Mouse (Mus musculus) embryonic facial prominence, embryonic 14.5 days (tissue): ENCODE measurements around the gene Olfr1333. TPM values are rescaled to one million over a fixed set of nuclear protein-coding genes. Genes with fewer than 3 reads are reported as not detected.
"Not testable (repeated sequence)": the region's sequence is repeated elsewhere in the genome, so short reads cannot be mapped to it uniquely, and the experiment has no call there.

Source experiments
- ATAC-seq: fragments of 200-750 bp; cut with Nextera tagmentation; 2 replicates; pipeline ENCODE4 v1.8.0; 2017; ENCODE audit warnings: low read depth, moderate number of reproducible peaks, moderate TSS enrichment
- DNase-seq: peaks from one replicate; pipeline ENCODE4 v3.0.0-alpha.2; 2015; ENCODE audit warnings: low spot score
- H3K27ac ChIP-seq: fragments of 300-500 bp; sonication (generic); replicated peaks from 2 replicates; pipeline ENCODE4 v1.5.1; 2014; ENCODE audit warnings: low read depth, mild to moderate bottlenecking, low read length, moderate library complexity
- H3K27me3 ChIP-seq: fragments of 300-500 bp; sonication (generic); replicated peaks from 2 replicates; pipeline ENCODE4 v1.6.1; 2014; ENCODE audit warnings: low read length; ENCODE audit not compliant: control insufficient read depth, insufficient read depth
- H3K36me3 ChIP-seq: fragments of 300-500 bp; sonication (generic); 2 replicates; pipeline ENCODE4 v1.6.1; 2014; ENCODE audit warnings: low read length, mixed read lengths; ENCODE audit not compliant: control insufficient read depth, insufficient read depth
- H3K4me1 ChIP-seq: fragments of 300-500 bp; sonication (generic); 2 replicates; pipeline ENCODE4 v1.6.1; 2014; ENCODE audit warnings: antibody characterized with exemption, low read length; ENCODE audit not compliant: control insufficient read depth, insufficient read depth
- H3K4me2 ChIP-seq: fragments of 300-500 bp; sonication (generic); 2 replicates; pipeline ENCODE4 v1.6.1; 2014; ENCODE audit warnings: low read depth, mild to moderate bottlenecking, low read length, moderate library complexity, mixed read lengths
- H3K4me3 ChIP-seq: fragments of 300-500 bp; sonication (generic); 2 replicates; pipeline ENCODE4 v1.5.1; 2014; ENCODE audit warnings: low read depth, mild to moderate bottlenecking, low read length
- H3K9ac ChIP-seq: fragments of 300-500 bp; sonication (generic); 2 replicates; pipeline ENCODE4 v1.6.1; 2014; ENCODE audit warnings: low read depth, mild to moderate bottlenecking, low read length, moderate library complexity, mixed read lengths
- H3K9me3 ChIP-seq: fragments of 300-500 bp; sonication (generic); 2 replicates; pipeline ENCODE4 v1.6.1; 2016; ENCODE audit warnings: low read length; ENCODE audit not compliant: control insufficient read depth
- WGBS: fragments of 180-500 bp; shearing (Covaris S2); extraction: QIAGEN DNeasy Blood & Tissue Kit; methylation state at CpG from one replicate; pipeline ENCODE4 v1.1.7; 2014; 5-methylcytosine and 5-hydroxymethylcytosine counted together
- polyA plus RNA-seq: library from polyadenylated mRNA; unstranded; fragments of >200 nt; fragmentation: Nextera tagmentation; extraction: Ambion mirVana; gene quantifications from 2 replicates; pipeline ENCODE4 v1.2.1, GENCODE M21; 2014

Olfr1333 gene
- polyA plus RNA-seq: not detected in 2 replicates

DNA sequence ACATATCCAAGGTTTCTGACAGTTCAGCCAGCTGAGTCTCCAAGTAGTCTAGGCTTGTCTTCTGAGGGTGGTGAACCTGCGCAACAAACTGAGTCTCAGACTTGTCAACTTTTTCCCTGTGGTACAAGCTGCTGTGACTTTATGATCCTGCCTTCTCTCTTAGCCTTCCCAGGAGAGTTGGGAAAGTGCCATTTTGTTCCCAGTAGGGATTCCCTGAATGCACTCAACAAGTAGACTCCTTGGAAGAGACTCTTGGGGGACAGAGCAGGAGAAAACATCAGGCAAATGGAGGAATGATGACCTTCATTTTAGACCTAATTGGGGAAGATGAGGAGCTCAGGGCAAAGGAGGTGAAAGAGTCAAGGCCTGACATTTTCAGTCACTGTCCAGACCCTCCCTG lies at the start of gene Olfr1333:
TSS of gene Olfr1333 (minus strand) at position 101 of the 400 bp plus-strand sequence.
- Histone ChIP-seq H3K4me2 (no peak within 1 kb of the TSS), H3K9ac (no peak within 1 kb of the TSS), H3K27ac (no peak within 1 kb of the TSS), H3K4me3 (no peak within 1 kb of the TSS), H3K27me3 (no peaks in the 10 kb centered on the region), H3K36me3 (no peaks in the 10 kb centered on the region), H3K4me1 (no peaks in the 10 kb centered on the region), H3K9me3 (no peaks in the 10 kb centered on the region)
- no peak for DNase-seq
- no peak for ATAC-seq
- WGBS: 96% methylated on average over 1 of the region's 1 CpGs

DNA sequence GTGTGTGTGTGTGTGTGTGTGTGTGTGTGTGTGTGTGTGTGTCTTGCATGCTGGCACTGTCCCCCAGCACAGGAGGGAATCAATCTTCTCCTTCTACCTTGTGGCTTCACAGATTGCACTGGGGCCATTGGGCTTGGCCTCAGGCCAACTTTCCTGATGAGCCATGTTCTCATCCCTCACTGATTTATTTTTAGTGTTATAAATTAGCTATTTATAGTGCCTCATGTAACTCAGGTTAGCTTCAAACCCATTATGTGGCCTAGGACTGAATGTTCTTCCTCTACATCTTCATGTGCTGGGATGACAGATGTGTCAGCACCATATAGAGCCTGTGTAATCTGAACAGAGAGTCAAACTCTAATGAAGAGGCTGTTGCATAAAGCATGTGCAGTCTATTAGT lies 31.5 kb upstream of the Olfr1333 start:
- Histone ChIP-seq H3K9ac (no peak overlapping the region), H3K27me3 (no peaks in the 10 kb centered on the region), H3K36me3 (no peaks in the 10 kb centered on the region), H3K9me3 (no peaks in the 10 kb centered on the region), H3K4me3 (no peak overlapping the region), H3K4me1 (no peaks in the 10 kb centered on the region), H3K27ac (no peak overlapping the region), H3K4me2 (no peak overlapping the region)
- ATAC-seq (no peak), DNase-seq (no peak)

GRCm38 (mm10) chr4:118864349-118864748 lies 28.3 kb upstream of the Olfr1333 start, which contains the start of gene Olfr1331:
TSS of gene Olfr1331 (plus strand) at chr4:118864649.
- H3K9me3 ChIP-seq: no peaks in the 10 kb centered on the region
- DNase-seq (no peak), ATAC-seq (no peak)
- 100% methylated on average over 1 of the region's 1 CpGs for WGBS
- no peak within 1 kb of the TSS for H3K4me2 ChIP-seq
- H3K27me3 ChIP-seq: no peaks in the 10 kb centered on the region
- no peaks in the 10 kb centered on the region for H3K36me3 ChIP-seq
- no peak within 1 kb of the TSS for H3K9ac ChIP-seq
- no peak within 1 kb of the TSS for H3K4me3 ChIP-seq
- H3K27ac ChIP-seq: no peak within 1 kb of the TSS
- no peaks in the 10 kb centered on the region for H3K4me1 ChIP-seq

DNA sequence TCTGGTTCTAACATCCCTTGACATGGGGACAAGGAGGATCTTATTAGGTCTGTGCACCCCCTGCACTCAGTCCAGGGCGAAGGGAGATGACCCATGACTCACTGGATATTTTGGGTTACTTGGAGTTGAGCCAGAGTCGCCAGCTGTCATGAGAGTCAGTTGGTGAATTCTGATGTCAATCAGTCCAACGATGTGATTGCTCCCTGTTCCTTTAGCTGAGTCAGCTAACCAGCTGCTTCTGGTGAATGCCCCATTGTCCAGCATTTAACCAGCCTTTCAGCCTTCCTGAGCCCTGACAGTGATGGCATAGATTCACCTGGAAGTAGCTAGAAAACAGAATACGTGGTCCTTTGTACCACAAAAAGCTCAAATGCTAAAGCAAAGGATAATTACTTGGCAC lies 26.6 kb upstream of the Olfr1333 start:
- WGBS: 50% methylated on average over 4 of the region's 4 CpGs
- ATAC-seq: peak; percentile 18; the same call in 1 of the 2 replicates
- H3K4me3 ChIP-seq: no peak overlapping the region
- DNase-seq: peak; percentile 45
- H3K27me3 ChIP-seq: no peaks in the 10 kb centered on the region
- H3K27ac ChIP-seq: no peak overlapping the region
- H3K9me3 ChIP-seq: no peaks in the 10 kb centered on the region
- H3K36me3 ChIP-seq: no peaks in the 10 kb centered on the region
- no peak overlapping the region for H3K9ac ChIP-seq
- no peak overlapping the region for H3K4me2 ChIP-seq
- H3K4me1 ChIP-seq: no peaks in the 10 kb centered on the region

DNA sequence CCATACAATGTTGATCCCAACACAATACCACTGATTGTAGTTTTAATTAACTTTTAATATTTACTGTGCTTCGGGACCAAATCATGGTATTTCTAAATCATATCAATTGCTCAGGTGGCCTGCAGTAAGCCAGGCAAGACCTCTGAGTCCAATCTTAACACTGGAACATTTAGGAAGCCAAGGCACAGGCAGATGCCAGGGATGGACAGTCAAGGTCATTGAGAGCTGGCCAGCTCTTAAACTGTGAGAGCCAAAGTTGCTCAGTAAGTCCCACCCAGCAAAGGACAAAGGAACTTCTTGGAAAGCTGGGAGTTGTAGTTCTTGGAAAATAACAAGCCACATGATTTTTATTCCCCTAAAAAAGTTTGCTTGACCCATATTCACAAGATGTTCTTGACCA lies 25.7 kb upstream of the Olfr1333 start:
- Histone ChIP-seq H3K36me3 (no peaks in the 10 kb centered on the region), H3K27me3 (no peaks in the 10 kb centered on the region), H3K4me1 (no peaks in the 10 kb centered on the region), H3K9me3 (no peaks in the 10 kb centered on the region), H3K27ac (no peak overlapping the region), H3K4me3 (no peak overlapping the region), H3K9ac (no peak overlapping the region), H3K4me2 (no peak overlapping the region)
- WGBS: 84% methylated on average over 1 of the region's 1 CpGs
- DNase-seq: no peak
- no peak for ATAC-seq

DNA sequence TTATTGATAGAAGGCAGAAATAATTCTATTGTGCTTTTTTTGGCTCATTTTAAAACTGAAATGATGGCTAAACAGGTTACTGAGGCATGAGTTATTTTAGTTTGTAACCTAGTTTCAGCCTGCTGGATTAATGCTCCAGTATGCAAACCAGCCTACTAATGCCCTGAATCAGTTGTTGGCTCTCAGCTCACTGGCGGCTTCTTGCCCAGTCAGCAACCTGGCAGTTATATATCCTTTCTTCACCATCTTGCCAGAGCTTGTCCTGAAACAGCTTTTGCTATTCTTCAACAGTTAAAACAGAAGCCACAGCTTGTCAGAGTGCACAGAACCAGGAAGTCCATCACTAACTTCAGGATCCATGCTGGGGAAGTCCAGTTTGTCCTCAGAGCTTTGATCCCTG lies 17.2 kb downstream of the Olfr1333 start:
- Histone ChIP-seq H3K36me3 (no peaks in the 10 kb centered on the region), H3K4me3 (no peak overlapping the region), H3K9me3 (no peaks in the 10 kb centered on the region), H3K27me3 (no peaks in the 10 kb centered on the region), H3K9ac (no peak overlapping the region), H3K27ac (no peak overlapping the region), H3K4me1 (no peaks in the 10 kb centered on the region), H3K4me2 (no peak overlapping the region)
- 96% methylated on average over 1 of the region's 1 CpGs for WGBS
- DNase-seq: no peak
- ATAC-seq: no peak

DNA sequence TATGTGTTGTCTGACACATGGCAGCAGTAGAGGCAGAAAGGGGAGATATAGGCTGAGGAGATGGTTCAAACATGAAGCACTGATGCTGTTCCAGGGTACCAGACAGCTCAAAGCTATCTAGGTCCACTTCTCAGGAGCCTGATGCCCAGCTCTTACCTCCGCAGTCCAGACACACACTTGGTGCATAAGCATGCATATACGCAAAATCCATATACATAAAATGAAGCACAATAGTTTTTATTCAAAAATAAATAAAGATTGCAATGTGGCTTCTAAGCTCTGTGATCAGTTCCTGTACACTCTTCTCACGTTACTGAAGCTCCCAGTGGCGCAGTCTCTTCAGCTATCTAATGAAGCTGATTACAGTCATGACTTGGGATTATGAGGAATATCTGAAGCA lies 26.2 kb downstream of the Olfr1333 start, which contains the start of gene Olfr1335:
TSS of gene Olfr1335 (minus strand) at position 101 of the 400 bp plus-strand sequence.
- Histone ChIP-seq H3K9ac (no peak within 1 kb of the TSS), H3K4me3 (no peak within 1 kb of the TSS), H3K4me2 (no peak within 1 kb of the TSS), H3K9me3 (no peaks in the 10 kb centered on the region), H3K27ac (no peak within 1 kb of the TSS), H3K27me3 (no peaks in the 10 kb centered on the region), H3K4me1 (no peaks in the 10 kb centered on the region), H3K36me3 (no peaks in the 10 kb centered on the region)
- 89% methylated on average over 4 of the region's 4 CpGs for WGBS
- no peak for ATAC-seq
- DNase-seq: no peak

GRCm38 (mm10) chr4:118792796-118793195 lies 43.3 kb downstream of the Olfr1333 start:
- peak; percentile 1 for DNase-seq
- H3K36me3 ChIP-seq, H3K4me3 ChIP-seq, H3K27me3 ChIP-seq, H3K9me3 ChIP-seq, H3K9ac ChIP-seq, H3K27ac ChIP-seq, H3K4me2 ChIP-seq, H3K4me1 ChIP-seq, ATAC-seq: not testable (repeated sequence)

- Histone ChIP-seq H3K36me3 (no peaks in the 10 kb centered on the region), H3K9me3 (no peaks in the 10 kb centered on the region), H3K27me3 (no peaks in the 10 kb centered on the region), H3K9ac (no peak within 1 kb of the TSS), H3K4me1 (no peaks in the 10 kb centered on the region), H3K4me2 (no peak within 1 kb of the TSS), H3K4me3 (no peak within 1 kb of the TSS), H3K27ac (no peak within 1 kb of the TSS)
- ATAC-seq: no peak
- DNase-seq: no peak
- 88% methylated on average over 2 of the region's 2 CpGs for WGBS
Measured at GRCm38 (mm10) chr4:118782486-118782885, 53.6 kb downstream of the Olfr1333 start, which contains the start of gene Olfr1337. TSS of gene Olfr1337 (minus strand) at chr4:118782586.
